Mouse (Mus musculus) liver, embryonic 15.5 days (tissue): ENCODE data around the gene Cnn2. TPM values are rescaled to one million over a fixed set of nuclear protein-coding genes. Genes with fewer than 3 reads are reported as not detected.

ENCODE experiments used
- polyA plus RNA-seq: library from polyadenylated mRNA; unstranded; fragments of >200 nt; fragmentation: Nextera tagmentation; extraction: Ambion mirVana; gene quantifications from 2 replicates; pipeline ENCODE4 v1.2.1, GENCODE M21; 2015

Gene Cnn2
- polyA plus RNA-seq, 1 experiment from 2014 or later = 44.5 TPM

Other genes starting within 250 kb of the Cnn2 start
- 15.6 and 17.7 TPM in 2 replicates for gene Polrmt, start 242.0 kb upstream of the Cnn2 start, polyA plus RNA-seq
- 0.07 TPM in 1 of 2 replicates, not detected in the other for gene Fgf22, start 233.5 kb upstream of the Cnn2 start, polyA plus RNA-seq
- gene Rnf126, start 221.6 kb upstream of the Cnn2 start, polyA plus RNA-seq = 39.6 and 42.0 TPM in 2 replicates
- 0.71 and 1.0 TPM in 2 replicates for gene Fstl3, start 211.3 kb upstream of the Cnn2 start, polyA plus RNA-seq
- gene Prss57, start 197.6 kb upstream of the Cnn2 start, polyA plus RNA-seq = 7.0 and 7.1 TPM in 2 replicates
- 8.8 and 9.2 TPM in 2 replicates for gene Palm, start 195.0 kb upstream of the Cnn2 start, polyA plus RNA-seq
- gene Misp, start 167.6 kb upstream of the Cnn2 start, polyA plus RNA-seq = 0.50 TPM in 2 replicates
- gene Ptbp1, start 134.2 kb upstream of the Cnn2 start, polyA plus RNA-seq = 120 and 133 TPM in 2 replicates
- gene Prtn3, start 114.1 kb upstream of the Cnn2 start, polyA plus RNA-seq = 112 and 131 TPM in 2 replicates
- gene Plppr3, start 114.0 kb upstream of the Cnn2 start, polyA plus RNA-seq = 5.8 and 6.1 TPM in 2 replicates
- gene Elane, start 102.3 kb upstream of the Cnn2 start, polyA plus RNA-seq = 211 and 227 TPM in 2 replicates
- gene Cfd, start 97.7 kb upstream of the Cnn2 start, polyA plus RNA-seq = not detected in 2 replicates
- gene Med16, start 79.7 kb upstream of the Cnn2 start, polyA plus RNA-seq = 16.4 and 18.0 TPM in 2 replicates
- gene Gm26602, start 77.7 kb upstream of the Cnn2 start, polyA plus RNA-seq = not detected in 2 replicates
- gene Kiss1r, start 71.6 kb upstream of the Cnn2 start, polyA plus RNA-seq = 0.32 and 0.37 TPM in 2 replicates
- 52.4 and 55.6 TPM in 2 replicates for gene R3hdm4, start 67.4 kb upstream of the Cnn2 start, polyA plus RNA-seq
- gene Arid3a, start 61.5 kb upstream of the Cnn2 start, polyA plus RNA-seq = 6.1 and 7.4 TPM in 2 replicates
- 46.3 and 48.4 TPM in 2 replicates for gene Wdr18, start 28.4 kb upstream of the Cnn2 start, polyA plus RNA-seq
- 0.10 TPM in 1 of 2 replicates, not detected in the other for gene Grin3b, start 17.9 kb upstream of the Cnn2 start, polyA plus RNA-seq
- gene Tmem259, start 4.3 kb upstream of the Cnn2 start, polyA plus RNA-seq = 8.4 and 11.0 TPM in 2 replicates
- 7.5 and 9.0 TPM in 2 replicates for gene Abca7, start 7.9 kb downstream of the Cnn2 start, polyA plus RNA-seq
- gene Arhgap45, start 28.1 kb downstream of the Cnn2 start, polyA plus RNA-seq = 15.7 and 18.2 TPM in 2 replicates
- 81.3 and 84.4 TPM in 2 replicates for gene Polr2e, start 51.2 kb downstream of the Cnn2 start, polyA plus RNA-seq
- gene Gpx4, start 58.6 kb downstream of the Cnn2 start, polyA plus RNA-seq = 603 and 658 TPM in 2 replicates
- 10.4 and 12.3 TPM in 2 replicates for gene Sbno2, start 117.0 kb downstream of the Cnn2 start, polyA plus RNA-seq
- 16.4 and 21.8 TPM in 2 replicates for gene Stk11, start 127.2 kb downstream of the Cnn2 start, polyA plus RNA-seq
- gene Atp5d, start 150.0 kb downstream of the Cnn2 start, polyA plus RNA-seq = 291 and 300 TPM in 2 replicates
- gene Cbarp, start 152.3 kb downstream of the Cnn2 start, polyA plus RNA-seq = 0.35 and 0.51 TPM in 2 replicates
- 2.9 and 3.1 TPM in 2 replicates for gene Midn, start 159.7 kb downstream of the Cnn2 start, polyA plus RNA-seq
- gene Cirbp, start 177.4 kb downstream of the Cnn2 start, polyA plus RNA-seq = 13.1 and 17.0 TPM in 2 replicates
- gene 1600002K03Rik, start 184.4 kb downstream of the Cnn2 start, polyA plus RNA-seq = 8.9 and 10.1 TPM in 2 replicates
- 0.56 and 0.61 TPM in 2 replicates for gene Efna2, start 190.9 kb downstream of the Cnn2 start, polyA plus RNA-seq
- 16.6 and 17.0 TPM in 2 replicates for gene Mum1, start 237.8 kb downstream of the Cnn2 start, polyA plus RNA-seq